Mouse (Mus musculus) CH12F3 (cell line): ENCODE measurements around the gene Inpp4b.

Experiments
- in situ Hi-C: fragments of 300-500 bp; cut with MboI; formaldehyde crosslinking; loops from 2 replicates; pipeline ENCODE4 v1.14.3; 2020; ENCODE audit warnings: low sequenced_read_pairs

Inpp4b gene

DNA sequence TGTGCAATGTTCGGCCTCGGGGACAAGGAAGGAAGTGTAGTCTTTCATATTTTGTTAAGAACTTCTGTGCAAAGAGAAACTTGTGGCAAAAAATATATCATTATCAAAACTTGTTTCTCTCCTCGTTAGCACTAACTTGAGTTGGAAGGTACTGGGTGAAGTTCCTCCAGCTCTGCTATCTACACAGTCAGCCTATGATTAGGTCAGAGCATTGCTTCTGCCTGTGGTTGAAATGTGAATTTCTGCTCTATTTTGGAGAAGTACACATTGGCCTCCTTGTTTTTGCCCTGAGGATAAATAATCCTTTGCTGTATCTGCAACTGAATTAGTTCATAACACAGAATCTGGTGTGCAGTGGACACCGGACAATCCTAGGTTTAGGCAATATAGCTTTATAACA is 431.7 kb downstream of the Inpp4b start:
- in situ Hi-C loops = no loop called here

DNA sequence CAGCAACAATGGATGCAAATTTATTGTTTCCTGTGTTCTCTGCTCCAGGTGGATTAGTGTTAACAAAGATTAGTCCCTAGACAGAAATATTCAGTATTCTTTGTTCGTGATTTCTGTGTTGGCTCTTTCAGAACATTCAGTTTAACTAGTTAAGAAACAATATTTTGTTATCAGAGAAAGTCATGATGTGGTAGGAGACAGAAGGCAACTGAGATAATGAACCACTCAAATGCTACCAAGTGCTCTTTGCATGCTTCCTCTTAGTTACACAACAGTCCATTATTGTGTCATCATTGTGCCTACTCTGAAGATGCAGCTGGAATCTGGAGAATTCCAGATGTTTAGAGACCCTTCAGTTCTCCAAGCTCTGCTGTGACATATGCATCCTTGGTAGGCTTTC is 432.1 kb downstream of the Inpp4b start:
- in situ Hi-C loops = no loop called here

DNA sequence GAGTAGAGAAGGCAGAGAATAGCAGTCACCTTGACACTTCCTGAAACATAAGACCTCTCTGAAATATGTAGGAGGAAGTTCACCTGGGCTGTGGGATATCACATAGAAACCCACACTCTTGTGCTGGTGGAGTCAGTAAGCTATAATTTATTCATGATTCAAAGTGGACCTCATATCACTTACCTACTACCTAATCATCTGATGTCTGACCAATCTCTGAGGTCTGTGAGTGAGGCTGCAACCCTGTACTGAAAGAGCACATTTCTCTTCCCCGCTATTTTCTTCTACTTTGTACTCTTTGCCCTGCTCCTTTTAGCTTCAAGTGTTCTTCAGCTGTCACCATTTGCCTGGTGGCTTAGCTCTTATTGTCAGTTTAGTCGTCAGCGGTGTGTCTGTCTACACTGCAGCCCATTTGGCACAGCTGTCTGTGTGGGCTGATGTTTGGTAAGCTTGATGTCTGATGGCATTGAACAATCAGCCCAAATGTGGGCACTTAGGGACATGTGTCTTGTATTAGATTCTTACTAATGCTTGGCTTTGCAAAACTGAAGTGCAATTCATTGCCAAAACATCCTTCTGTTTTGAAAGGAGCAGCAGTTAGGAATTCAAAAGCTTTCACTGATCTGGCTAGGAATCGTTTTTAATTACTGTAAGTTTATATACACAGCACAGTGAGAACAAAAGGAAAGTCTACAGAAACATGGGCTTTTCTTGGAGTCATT is 434.3 kb downstream of the Inpp4b start:
- in situ Hi-C loops = no loop called here

DNA sequence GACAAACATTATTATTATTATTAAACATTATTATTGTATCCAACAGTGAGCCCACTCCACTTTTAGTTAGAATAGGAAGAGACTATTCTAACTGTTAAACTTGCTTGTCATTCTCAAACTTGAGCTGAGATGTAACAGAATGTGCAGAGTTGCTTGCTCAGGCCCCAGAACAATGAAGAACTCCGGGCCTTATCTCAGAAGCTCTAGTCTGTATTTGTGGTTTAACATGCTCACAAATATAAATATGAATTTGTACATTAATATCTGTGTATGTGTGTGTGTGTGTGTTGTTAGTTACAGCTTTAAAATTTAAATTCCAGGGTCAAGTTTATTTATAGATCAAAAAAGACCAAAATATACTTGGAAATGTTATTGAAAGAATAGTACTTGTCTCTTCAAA is 435.3 kb downstream of the Inpp4b start:
- in situ Hi-C loops = no loop called here

DNA sequence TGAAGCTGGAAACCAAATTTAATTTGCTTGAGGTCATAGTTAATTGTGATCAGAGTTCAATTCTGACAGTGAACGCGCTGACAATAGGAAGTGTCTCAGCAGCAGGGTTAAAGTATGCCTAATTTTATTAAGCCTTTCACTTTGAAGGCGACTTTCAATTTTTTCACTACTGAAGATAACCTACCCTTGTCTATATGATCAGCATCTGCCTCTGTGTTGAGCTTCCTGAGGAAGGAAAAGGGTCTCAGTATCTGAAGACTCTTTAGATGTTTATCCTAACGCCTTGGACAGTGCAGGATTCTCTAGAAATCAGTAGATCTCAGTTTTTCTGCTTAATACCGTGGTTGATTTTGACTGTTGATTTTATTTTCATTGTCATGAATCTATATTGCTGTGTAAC is 437.1 kb downstream of the Inpp4b start:
- in situ Hi-C loops = no loop called here

DNA sequence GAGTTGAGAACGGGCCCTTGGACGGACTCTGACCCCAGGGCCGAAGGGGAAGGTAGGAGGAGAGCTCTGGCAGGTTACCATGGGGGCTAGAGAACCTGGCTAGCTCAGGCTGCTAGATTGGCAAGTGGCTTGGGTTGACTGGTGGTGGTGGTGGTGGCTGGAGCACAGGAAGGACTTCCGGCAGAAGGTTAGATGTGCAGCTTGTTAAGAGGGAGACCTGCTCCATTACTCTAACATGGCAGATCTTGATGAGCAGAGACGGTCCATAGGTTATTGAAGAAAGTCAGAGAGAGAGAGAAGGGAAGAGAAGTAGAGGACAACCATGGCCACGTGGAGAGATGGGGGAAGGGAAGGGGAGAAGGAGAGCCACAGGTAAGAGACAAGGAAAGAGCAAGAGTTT is 437.8 kb downstream of the Inpp4b start:
- in situ Hi-C loops = no loop called here

DNA sequence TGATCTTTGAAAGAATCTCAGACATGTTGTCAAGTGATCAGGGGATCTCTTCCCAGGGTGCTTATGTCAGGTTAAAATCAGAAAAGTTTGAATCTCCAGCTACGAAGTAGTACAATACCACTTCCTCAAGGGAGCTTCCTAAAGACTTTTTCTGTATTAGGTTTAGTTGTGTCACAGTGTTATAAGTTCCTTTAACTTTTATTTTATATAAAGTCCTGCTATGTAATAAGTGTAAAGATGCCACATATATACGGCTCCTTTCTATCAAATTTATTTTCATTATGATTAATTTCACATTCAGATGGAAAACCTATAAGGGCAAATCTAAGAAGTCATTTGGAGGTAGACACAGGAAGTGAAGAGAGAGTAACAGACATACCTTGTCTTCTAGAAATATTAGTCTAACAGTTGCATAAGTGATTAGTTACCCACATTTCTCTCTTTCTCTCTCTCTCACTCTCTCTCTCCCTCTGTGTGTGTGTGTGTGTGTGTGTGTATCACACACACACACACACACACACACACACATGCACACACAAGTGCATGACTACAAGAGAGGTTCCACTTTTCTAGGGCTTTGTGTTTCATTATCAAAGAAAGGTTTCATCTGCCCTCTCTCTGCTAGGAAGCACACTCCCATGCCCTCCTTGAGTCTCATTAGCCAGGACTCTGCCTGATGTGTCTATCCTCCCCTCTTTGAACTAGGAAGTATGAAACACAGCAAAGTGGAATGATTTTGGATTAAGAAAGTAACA is 438.7 kb downstream of the Inpp4b start:
- in situ Hi-C loops = no loop called here

DNA sequence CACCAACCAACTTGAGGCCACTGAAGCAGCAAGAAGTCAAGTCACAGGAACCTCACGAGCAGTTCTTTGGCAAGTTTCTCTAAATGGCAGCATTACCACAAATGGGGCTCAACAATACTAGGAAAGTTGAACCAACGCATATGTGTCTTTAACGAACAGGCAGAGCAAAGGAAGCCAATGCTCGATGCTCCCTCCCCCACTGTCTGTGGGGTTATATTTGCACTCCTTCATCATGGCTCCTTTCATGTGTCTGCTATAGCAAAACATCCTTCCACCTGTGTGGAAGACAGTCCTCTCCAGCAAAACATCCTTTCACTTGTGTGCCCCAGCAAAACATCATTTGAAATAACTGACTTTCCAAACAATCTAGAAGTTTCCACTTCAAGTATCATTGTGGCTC is 440.4 kb downstream of the Inpp4b start:
- in situ Hi-C loops = no loop called here

DNA sequence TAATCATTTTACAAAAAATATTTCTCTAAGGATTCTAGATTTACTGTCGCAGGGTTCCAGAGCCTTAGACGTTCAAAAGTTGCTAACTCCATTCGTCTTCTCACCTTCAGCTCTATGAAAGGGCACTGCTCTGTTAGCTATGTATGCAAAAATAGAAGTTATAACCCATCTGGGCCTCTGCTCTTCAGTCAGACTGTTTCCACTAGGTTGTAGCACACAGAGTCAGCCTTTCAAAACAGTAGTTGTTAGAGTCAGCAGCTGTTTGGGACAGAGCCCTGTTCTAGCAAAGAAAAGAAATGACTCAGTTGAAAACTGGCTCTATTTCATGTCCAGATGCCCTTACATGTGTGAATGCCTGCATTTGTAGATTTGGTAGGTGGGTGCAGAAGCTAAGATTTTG is 442.4 kb downstream of the Inpp4b start:
- in situ Hi-C loops = no loop called here

DNA sequence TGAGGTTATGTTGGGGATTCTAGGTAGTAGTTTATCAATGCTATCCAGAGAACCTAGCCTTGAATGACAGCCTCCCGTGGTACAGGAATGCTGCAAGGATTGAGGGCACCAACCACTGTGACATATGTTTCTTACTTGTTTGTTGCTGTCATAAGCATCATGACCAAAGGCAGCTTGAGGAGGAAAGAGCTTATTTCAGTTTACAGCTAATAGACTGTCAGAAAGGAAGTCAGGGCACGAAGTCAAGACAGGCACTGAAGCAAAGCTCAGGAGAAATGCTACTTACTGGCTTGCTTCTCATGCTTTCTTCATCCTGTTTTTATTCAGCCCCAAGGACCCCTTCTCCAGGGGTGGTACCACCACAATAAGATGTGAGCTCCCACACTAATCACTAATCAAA is 446.1 kb downstream of the Inpp4b start:
- in situ Hi-C loops = no loop called here

DNA sequence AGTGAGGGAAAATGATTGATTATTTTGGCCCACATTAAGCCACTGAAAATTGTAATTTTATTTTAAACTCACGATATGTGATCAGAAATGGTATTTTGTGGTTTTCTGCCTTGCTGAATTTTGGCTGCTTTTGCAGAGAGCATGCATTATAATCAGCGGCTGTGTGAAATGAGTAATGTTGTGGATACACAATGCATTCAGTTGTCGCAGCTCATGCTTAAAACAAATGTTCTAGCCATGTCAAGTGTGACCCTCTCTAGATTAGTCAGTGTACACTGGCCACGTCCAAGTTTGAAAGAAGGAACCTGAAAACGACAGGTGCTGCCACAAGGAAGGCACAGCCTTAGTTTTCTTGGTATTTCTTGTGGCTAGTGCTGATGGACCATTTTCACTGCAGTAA is 450.3 kb downstream of the Inpp4b start:
- in situ Hi-C loops = no loop called here

DNA sequence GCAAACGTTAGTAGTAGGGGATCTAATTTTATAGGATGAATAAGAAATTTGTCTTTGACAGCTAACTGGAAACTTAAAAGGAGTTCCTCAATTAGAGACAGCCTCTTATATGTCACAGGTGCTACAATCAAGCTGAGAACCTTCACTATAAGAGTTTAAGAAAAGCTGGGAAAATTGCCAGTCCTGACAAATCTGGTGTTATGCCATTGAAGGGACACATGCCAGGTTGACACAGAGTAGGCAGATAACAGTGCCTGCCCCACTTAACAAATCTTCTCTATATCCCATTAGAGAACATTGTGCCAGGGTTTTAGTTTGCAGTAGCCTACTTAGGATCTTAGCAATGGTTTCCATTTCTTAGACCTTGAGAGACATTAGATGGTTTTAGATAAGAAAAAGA is 456.1 kb downstream of the Inpp4b start:
- in situ Hi-C loops = no loop called here

DNA sequence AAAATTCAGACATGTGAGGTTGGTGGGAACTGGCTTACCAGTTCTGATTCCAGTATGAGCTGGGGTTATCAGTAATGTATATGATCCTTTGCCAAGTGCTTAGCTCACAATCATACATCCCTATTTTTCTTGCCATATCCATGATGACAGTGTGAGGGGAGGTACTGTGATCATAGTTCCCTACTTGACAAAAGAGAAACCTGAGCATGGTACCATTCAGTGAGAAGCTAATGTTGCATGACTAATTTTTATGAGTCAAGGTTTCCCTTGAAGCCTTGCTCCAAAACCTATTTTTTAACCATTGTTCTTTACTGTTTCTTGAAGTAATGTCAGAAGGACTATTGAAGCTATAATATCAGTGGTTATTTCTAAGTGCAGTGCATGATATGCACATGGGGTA is 458.4 kb downstream of the Inpp4b start:
- in situ Hi-C loops = loop anchor here (25.0 kb wide), 2 partner anchors 438 to 738 kb away; no protein-coding TSS in a partner anchor

DNA sequence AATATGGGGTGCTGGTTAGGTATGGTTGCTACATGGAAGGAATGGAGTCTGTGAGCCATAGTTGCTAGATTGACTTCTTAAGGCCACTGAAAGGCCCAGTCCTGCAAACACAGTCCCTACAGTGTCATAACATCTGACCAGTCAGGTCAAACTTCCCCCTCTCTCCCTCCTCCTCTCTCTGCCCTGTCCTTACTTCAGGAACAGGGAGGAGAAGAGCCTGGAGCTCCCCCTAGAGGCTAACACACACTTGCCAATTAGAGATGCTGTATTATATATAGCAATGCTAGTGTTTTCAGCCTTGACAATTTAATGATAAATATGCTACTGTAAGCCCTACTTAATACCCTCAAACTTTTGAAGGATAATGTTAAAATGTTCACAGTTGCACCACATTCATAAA is 464.4 kb downstream of the Inpp4b start:
- in situ Hi-C loops = loop anchor here (25.0 kb wide), 2 partner anchors 444 to 744 kb away; no protein-coding TSS in a partner anchor

DNA sequence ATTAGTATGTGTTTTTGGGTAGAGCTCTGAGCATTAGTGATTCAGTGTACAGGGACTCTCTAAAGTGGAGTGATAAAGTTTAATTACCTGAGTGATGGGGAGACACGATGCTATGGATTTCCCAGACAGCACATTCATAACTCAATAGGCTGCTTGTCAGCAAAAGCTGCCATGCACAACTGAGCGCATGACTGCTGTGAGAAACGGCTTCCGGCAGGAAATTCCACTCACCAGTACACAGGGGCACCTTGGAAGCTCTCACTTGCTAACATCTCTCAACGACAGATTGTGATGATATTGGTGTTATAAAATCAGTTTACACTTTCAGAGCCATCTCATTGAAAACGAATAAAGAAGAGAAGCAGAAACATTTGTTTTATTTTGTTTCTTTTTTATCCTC is 465.2 kb downstream of the Inpp4b start:
- in situ Hi-C loops = loop anchor here (25.0 kb wide), 2 partner anchors 445 to 745 kb away; no protein-coding TSS in a partner anchor

DNA sequence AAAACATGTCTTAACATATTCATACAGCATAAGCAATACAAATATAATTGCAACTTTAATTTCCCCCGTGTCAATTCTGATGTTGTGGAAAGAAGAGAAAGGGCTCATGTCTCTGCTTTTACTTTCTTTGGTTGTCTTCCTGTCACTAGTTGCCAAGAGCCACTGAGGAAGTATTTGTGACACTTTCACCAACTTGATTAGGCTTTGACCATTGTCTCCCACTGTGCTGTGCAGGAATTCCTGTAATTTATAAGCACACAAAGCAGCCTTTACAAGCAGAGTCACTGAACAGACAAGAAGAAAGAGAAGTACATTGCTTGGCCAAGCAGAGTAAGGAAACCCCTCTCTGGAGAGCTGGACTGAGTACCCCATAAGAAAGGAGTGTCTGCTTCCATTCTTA is 466.1 kb downstream of the Inpp4b start:
- in situ Hi-C loops = loop anchor here (25.0 kb wide), 2 partner anchors 446 to 746 kb away; no protein-coding TSS in a partner anchor

DNA sequence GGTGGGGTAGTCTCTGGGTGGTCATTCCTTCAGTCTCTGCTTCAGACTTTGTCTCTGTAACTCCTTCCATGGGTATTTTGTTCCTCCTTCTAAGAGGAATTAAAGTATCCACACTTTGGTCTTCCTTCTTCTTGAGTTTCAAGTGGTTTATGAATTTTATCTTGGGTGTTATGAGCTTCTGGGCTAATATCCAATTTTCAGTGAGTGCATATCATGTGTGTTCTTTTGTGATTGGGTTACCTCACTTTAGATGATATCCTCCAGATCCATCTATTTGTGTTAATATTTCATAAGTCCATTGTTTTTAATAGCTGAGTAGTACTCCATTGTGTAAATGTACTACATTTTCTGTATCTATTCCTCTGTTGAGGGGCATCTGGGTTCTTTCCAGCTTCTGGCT is 467.1 kb downstream of the Inpp4b start:
- in situ Hi-C loops = loop anchor here (25.0 kb wide), 2 partner anchors 447 to 747 kb away; no protein-coding TSS in a partner anchor

DNA sequence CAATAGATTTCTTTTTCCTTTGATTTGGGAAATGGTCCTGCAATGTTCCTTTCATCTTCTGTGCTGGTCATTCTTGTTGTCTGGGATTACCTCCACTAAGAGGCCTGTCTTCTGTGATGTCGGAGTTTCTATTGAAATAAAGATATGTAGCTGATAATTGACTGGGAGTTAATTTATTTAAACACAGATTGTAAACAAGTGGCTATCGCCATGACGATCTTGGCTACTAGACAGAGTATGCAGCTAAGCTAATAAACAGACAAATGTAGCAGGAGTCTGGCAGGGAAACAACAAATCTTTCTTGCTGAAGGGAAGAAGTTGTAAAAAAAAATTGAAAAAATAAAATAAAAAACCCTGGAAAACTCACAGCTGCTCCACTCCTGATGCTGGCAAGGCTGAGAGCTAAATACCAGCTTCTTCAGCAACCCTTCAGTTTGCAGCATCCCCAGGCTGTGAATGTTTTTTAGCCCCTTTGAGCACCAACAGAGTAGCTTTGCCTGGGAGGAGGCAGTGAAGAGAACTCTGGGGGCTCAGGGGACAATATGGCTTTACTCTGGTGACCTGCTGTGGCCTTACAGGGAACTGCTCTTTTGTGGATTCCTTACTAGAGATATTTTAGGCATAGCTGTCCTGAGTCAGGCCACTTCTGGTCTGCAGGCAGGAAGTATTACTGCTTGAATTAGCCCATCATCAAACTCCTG is 469.8 kb downstream of the Inpp4b start:
- in situ Hi-C loops = loop anchor here (25.0 kb wide), 2 partner anchors 450 to 750 kb away; no protein-coding TSS in a partner anchor

DNA sequence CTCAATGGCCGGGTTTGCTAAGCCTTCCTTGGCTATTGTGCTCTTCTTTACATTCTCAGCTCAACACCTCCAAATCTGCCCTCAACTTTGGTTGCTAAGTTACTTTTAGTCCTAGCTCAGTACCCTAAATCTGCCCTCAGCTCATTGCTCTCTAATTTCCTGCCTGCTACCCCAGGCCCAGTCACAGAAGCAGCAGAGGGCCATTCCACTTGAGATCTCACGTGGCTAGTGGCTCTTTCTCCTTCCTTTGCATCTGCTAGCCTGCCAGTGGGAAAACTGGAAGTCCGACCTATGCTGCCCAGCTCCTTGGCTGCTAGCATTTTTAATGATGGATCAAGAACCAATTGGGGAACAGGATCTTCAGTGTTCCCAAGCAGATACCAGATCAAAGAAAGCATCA is 472.4 kb downstream of the Inpp4b start:
- in situ Hi-C loops = loop anchor here (25.0 kb wide), 2 partner anchors 452 to 752 kb away; no protein-coding TSS in a partner anchor

DNA sequence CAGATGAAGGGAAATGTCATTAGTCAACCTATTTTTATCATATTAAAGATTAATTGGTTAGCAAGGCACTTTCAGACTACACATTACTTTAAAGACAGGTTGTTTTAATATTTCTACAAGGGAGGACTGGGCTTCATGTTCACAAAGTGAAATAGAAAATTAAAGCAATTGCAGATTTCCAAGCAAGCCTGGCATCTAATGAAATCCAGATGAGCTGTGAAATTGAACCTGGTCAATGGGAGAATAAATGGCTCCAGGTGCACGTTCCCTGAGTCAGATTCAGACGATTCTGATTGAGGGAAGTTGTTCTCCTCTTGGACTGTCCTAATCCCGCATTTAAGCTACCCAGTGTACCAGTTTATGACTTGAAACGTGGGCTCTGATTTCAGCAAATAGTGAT is 473.2 kb downstream of the Inpp4b start:
- in situ Hi-C loops = loop anchor here (25.0 kb wide), 2 partner anchors 453 to 753 kb away; no protein-coding TSS in a partner anchor

DNA sequence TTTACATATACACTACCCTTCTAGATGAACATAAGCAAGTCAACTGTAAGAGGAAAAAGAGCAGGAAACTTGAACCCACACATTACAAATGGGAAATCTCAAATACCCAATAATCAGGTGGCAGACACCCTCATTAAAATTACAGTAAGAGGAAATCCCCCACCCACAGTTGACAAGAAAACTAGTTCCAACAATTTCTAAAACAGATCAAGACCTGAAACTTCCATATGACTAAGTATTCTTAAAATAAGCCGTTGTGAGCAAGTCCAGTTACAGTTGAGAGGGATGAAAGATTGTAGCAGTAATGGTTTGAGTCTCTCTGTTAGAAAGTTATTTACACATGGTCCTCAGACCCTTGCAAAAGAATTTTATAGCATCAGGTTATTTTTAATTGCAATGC is 480.8 kb downstream of the Inpp4b start:
- in situ Hi-C loops = loop anchor here (25.0 kb wide), 2 partner anchors 461 to 761 kb away; no protein-coding TSS in a partner anchor
